Mouse (Mus musculus): ENCODE measurements around the gene Dusp8. TPM values are rescaled to one million over a fixed set of nuclear protein-coding genes. Genes with fewer than 3 reads are reported as not detected.

The Dusp8 gene
- polyA plus RNA-seq, 1 experiment from 2014 or later = 9.6 TPM

- Histone ChIP-seq H3K9ac (ENCODE audit: low read depth, low read length) (no peak overlapping the region), H3K27ac (ENCODE audit: low read depth, low read length) (no peak overlapping the region), H3K4me2 (no peak overlapping the region), H3K36me3 (ENCODE audit: control insufficient read depth, insufficient read depth, low read length) (peaks cover 2% of the 10 kb centered on the region; the same call in 1 of the 2 replicates), H3K4me1 (ENCODE audit: control insufficient read depth, insufficient read depth, low read length) (no peaks in the 10 kb centered on the region), H3K9me3 (replicated peaks; ENCODE audit: control insufficient read depth, low read length) (no peaks in the 10 kb centered on the region), H3K27me3 (ENCODE audit: control insufficient read depth, insufficient read depth, low read length) (no peaks in the 10 kb centered on the region), H3K4me3 (ENCODE audit: low read depth, low read length) (no peak overlapping the region)
- ATAC-seq (replicated peaks; ENCODE audit: insufficient number of reproducible peaks, low FRiP score, low TSS enrichment) = no peak
Observed at GRCm38 (mm10) chr7:142050536-142050935, 45.1 kb downstream of the Dusp8 start.

DNA sequence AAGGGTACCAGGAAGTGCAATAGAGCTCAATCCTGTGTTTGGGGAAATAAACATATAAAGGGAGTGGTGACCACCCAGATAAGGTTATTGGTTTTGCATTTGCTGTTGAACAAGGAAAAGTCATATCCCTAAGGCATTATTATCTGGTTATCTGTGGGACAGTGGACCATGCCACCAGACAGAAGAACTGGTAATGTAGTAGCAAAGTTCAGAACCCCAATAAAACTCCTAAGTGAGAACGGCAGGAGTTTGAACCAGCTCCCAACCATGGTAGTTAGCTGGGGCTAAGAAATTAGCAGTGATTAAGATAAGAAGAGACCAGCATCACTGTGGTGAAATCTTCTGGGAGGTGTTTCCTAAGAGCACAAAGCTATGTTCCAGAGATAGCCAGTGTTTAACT, 49.7 kb downstream of the Dusp8 start:
- Histone ChIP-seq H3K9me3 (replicated peaks; ENCODE audit: control insufficient read depth, low read length) (no peaks in the 10 kb centered on the region), H3K4me3 (ENCODE audit: low read depth, low read length) (no peak overlapping the region), H3K36me3 (ENCODE audit: control insufficient read depth, insufficient read depth, low read length) (no peaks in the 10 kb centered on the region), H3K27me3 (ENCODE audit: control insufficient read depth, insufficient read depth, low read length) (no peaks in the 10 kb centered on the region), H3K27ac (ENCODE audit: low read depth, low read length) (no peak overlapping the region), H3K4me1 (ENCODE audit: control insufficient read depth, insufficient read depth, low read length) (no peaks in the 10 kb centered on the region), H3K4me2 (no peak overlapping the region), H3K9ac (ENCODE audit: low read depth, low read length) (no peak overlapping the region)
- WGBS (ENCODE audit: insufficient replicate concordance) = 80% methylated on average over 1 of the region's 1 CpGs
- no peak for ATAC-seq (replicated peaks; ENCODE audit: insufficient number of reproducible peaks, low FRiP score, low TSS enrichment)

- WGBS (ENCODE audit: insufficient replicate concordance) = 80% methylated on average over 2 of the region's 2 CpGs
- ATAC-seq (replicated peaks; ENCODE audit: insufficient number of reproducible peaks, low FRiP score, low TSS enrichment) = no peak
- no peaks in the 10 kb centered on the region for H3K36me3 ChIP-seq (ENCODE audit: control insufficient read depth, insufficient read depth, low read length)
- H3K4me3 ChIP-seq (ENCODE audit: low read depth, low read length) = no peak overlapping the region
- no peaks in the 10 kb centered on the region for H3K27me3 ChIP-seq (ENCODE audit: control insufficient read depth, insufficient read depth, low read length)
- H3K4me1 ChIP-seq (ENCODE audit: control insufficient read depth, insufficient read depth, low read length) = no peaks in the 10 kb centered on the region
- H3K4me2 ChIP-seq = no peak overlapping the region
- H3K9me3 ChIP-seq (replicated peaks; ENCODE audit: control insufficient read depth, low read length) = no peaks in the 10 kb centered on the region
- H3K27ac ChIP-seq (ENCODE audit: low read depth, low read length) = no peak overlapping the region
- no peak overlapping the region for H3K9ac ChIP-seq (ENCODE audit: low read depth, low read length)
Observed at GRCm38 (mm10) chr7:142045344-142045743, 50.3 kb downstream of the Dusp8 start.

- Histone ChIP-seq H3K27me3 (ENCODE audit: control insufficient read depth, insufficient read depth, low read length) (no peaks in the 10 kb centered on the region), H3K4me3 (ENCODE audit: low read depth, low read length) (no peak overlapping the region), H3K27ac (ENCODE audit: low read depth, low read length) (no peak overlapping the region), H3K36me3 (ENCODE audit: control insufficient read depth, insufficient read depth, low read length) (no peaks in the 10 kb centered on the region), H3K9me3 (replicated peaks; ENCODE audit: control insufficient read depth, low read length) (no peaks in the 10 kb centered on the region), H3K4me1 (ENCODE audit: control insufficient read depth, insufficient read depth, low read length) (no peaks in the 10 kb centered on the region), H3K4me2 (no peak overlapping the region), H3K9ac (ENCODE audit: low read depth, low read length) (no peak overlapping the region)
- WGBS (ENCODE audit: insufficient replicate concordance) = 81% methylated on average over 3 of the region's 3 CpGs
- no peak for ATAC-seq (replicated peaks; ENCODE audit: insufficient number of reproducible peaks, low FRiP score, low TSS enrichment)
Observed at GRCm38 (mm10) chr7:142040756-142041155, 54.9 kb downstream of the Dusp8 start.

DNA sequence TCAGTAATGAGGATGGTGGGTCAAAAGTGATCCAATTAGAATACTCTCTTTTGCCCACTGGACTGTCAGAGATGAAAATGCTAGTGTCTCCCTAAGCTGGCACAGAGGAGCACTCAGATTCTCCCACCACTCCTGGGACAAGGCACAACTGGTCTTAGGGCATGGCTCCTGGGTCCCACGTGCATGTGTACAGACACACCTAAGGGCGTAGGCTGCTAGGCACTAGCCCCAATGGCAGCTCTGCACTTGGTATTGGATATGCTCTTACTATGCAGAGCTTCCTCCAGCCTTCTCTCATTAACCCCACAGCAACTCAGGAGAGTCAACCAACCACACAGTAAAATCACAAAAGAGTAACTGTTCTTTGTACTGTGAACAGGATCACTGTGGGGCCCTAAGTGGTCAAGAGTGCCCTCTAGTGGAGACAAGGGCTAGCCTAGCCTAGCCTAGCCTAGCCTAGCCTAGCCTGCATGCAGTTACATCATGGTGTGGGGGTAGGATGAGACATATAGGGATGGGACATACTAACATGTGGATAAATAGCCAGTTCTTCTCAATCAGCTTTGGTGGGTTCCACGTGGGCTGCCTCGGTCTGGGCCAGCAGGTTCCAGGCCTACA, 58.0 kb downstream of the Dusp8 start:
- 75% methylated on average over 4 of the region's 4 CpGs for WGBS (ENCODE audit: insufficient replicate concordance)
- no peak for ATAC-seq (replicated peaks; ENCODE audit: insufficient number of reproducible peaks, low FRiP score, low TSS enrichment)
- H3K9me3 ChIP-seq (replicated peaks; ENCODE audit: control insufficient read depth, low read length) = no peaks in the 10 kb centered on the region
- H3K4me2 ChIP-seq = no peak overlapping the region
- H3K4me3 ChIP-seq (ENCODE audit: low read depth, low read length) = no peak overlapping the region
- no peaks in the 10 kb centered on the region for H3K4me1 ChIP-seq (ENCODE audit: control insufficient read depth, insufficient read depth, low read length)
- no peaks in the 10 kb centered on the region for H3K36me3 ChIP-seq (ENCODE audit: control insufficient read depth, insufficient read depth, low read length)
- H3K9ac ChIP-seq (ENCODE audit: low read depth, low read length) = no peak overlapping the region
- H3K27me3 ChIP-seq (ENCODE audit: control insufficient read depth, insufficient read depth, low read length) = no peaks in the 10 kb centered on the region
- no peak overlapping the region for H3K27ac ChIP-seq (ENCODE audit: low read depth, low read length)

GRCm38 (mm10) chr7:142035048-142035811, 60.4 kb downstream of the Dusp8 start:
- H3K9ac ChIP-seq (ENCODE audit: low read depth, low read length) = no peak overlapping the region
- H3K9me3 ChIP-seq (replicated peaks; ENCODE audit: control insufficient read depth, low read length) = no peaks in the 10 kb centered on the region
- no peaks in the 10 kb centered on the region for H3K36me3 ChIP-seq (ENCODE audit: control insufficient read depth, insufficient read depth, low read length)
- no peaks in the 10 kb centered on the region for H3K27me3 ChIP-seq (ENCODE audit: control insufficient read depth, insufficient read depth, low read length)
- H3K4me2 ChIP-seq = no peak overlapping the region
- H3K4me1 ChIP-seq (ENCODE audit: control insufficient read depth, insufficient read depth, low read length) = no peaks in the 10 kb centered on the region
- 65% methylated on average over 2 of the region's 2 CpGs for WGBS (ENCODE audit: insufficient replicate concordance)
- no peak overlapping the region for H3K27ac ChIP-seq (ENCODE audit: low read depth, low read length)
- H3K4me3 ChIP-seq (ENCODE audit: low read depth, low read length) = no peak overlapping the region
- ATAC-seq (replicated peaks; ENCODE audit: insufficient number of reproducible peaks, low FRiP score, low TSS enrichment) = no peak

DNA sequence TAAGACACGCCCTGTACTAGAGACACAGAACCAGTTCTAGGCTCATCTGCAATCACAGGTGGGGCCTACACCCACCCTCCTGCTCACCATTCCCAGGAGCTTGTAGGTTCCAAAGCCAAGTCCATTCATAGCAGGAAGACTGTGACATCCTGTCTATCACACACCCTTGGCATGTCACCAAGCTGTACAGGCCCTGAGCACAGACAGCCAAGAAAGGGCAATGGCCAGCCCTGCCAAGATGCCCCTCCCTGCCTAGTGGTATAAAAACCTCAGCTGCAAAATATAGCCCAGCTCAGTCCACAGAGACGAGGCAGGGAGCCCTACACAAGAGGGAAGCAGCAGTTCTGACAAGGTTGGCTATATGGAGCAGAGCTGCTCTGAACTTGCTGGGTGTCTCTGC, 61.4 kb downstream of the Dusp8 start:
- ATAC-seq (replicated peaks; ENCODE audit: insufficient number of reproducible peaks, low FRiP score, low TSS enrichment) = no peak
- no peak overlapping the region for H3K27ac ChIP-seq (ENCODE audit: low read depth, low read length)
- no peak overlapping the region for H3K4me3 ChIP-seq (ENCODE audit: low read depth, low read length)
- no peak overlapping the region for H3K4me2 ChIP-seq
- H3K27me3 ChIP-seq (ENCODE audit: control insufficient read depth, insufficient read depth, low read length) = no peaks in the 10 kb centered on the region
- no peaks in the 10 kb centered on the region for H3K4me1 ChIP-seq (ENCODE audit: control insufficient read depth, insufficient read depth, low read length)
- no peaks in the 10 kb centered on the region for H3K36me3 ChIP-seq (ENCODE audit: control insufficient read depth, insufficient read depth, low read length)
- H3K9me3 ChIP-seq (replicated peaks; ENCODE audit: control insufficient read depth, low read length) = no peaks in the 10 kb centered on the region
- 74% methylated on average over 2 of the region's 2 CpGs for WGBS (ENCODE audit: insufficient replicate concordance)
- H3K9ac ChIP-seq (ENCODE audit: low read depth, low read length) = no peak overlapping the region

GRCm38 (mm10) chr7:142030073-142030472, 65.6 kb downstream of the Dusp8 start:
- Histone ChIP-seq H3K9me3 (replicated peaks; ENCODE audit: control insufficient read depth, low read length) (no peaks in the 10 kb centered on the region), H3K4me3 (ENCODE audit: low read depth, low read length) (no peak overlapping the region), H3K9ac (ENCODE audit: low read depth, low read length) (no peak overlapping the region), H3K36me3 (ENCODE audit: control insufficient read depth, insufficient read depth, low read length) (no peaks in the 10 kb centered on the region), H3K27ac (ENCODE audit: low read depth, low read length) (no peak overlapping the region), H3K4me1 (ENCODE audit: control insufficient read depth, insufficient read depth, low read length) (peaks cover 16% of the 10 kb centered on the region), H3K4me2 (no peak overlapping the region), H3K27me3 (ENCODE audit: control insufficient read depth, insufficient read depth, low read length) (no peaks in the 10 kb centered on the region)
- ATAC-seq (replicated peaks; ENCODE audit: insufficient number of reproducible peaks, low FRiP score, low TSS enrichment) = no peak

Measured in heart, embryonic 11.5 days (tissue).